Mouse (Mus musculus) bone marrow, adult 2 months (tissue): ENCODE measurements around the gene Ube2c.

Experiments used
- CTCF ChIP-seq: fragments of 200-500 bp; IDR thresholded peaks from 2 replicates; pipeline ENCODE4 v1.5.1; 2011; ENCODE audit warnings: low read length, control low read depth; ENCODE audit not compliant: control insufficient read depth, insufficient read depth
- POLR2A ChIP-seq: fragments of 200-500 bp; IDR thresholded peaks from 2 replicates; pipeline ENCODE4 v1.6.1; 2011; ENCODE audit warnings: low read depth, mild to moderate bottlenecking, control low read depth, low read length, borderline replicate concordance; ENCODE audit not compliant: control insufficient read depth

DNA sequence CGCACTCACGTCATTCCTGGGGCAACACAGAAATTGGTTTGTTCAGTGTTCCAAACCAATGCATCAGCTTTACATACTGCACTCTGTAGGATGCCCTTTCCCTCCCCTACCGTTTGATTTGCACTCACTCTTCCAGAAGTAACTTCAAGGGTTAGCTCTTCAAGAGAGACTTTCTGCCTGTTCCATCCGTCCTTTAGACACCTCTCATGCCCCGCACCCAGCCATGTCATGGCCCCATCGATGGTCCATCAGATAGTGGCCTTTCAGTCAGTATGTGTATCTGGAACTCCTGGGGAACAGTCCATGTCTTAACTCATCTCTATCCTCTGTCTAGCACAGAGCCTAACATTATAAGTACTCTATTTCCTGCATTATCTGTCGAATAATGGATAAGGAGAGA is 7.1 kb upstream of the Ube2c start:
- TF ChIP-seq CTCF (no peak), POLR2A (no peak)
